Mouse (Mus musculus): ENCODE results near the gene Gli3. TPM values are rescaled to one million over a fixed set of nuclear protein-coding genes. Genes with fewer than 3 reads are reported as not detected.
A peak's percentile ranks its signal among the peaks of the same experiment; 100 is the strongest.

Gene Gli3
- polyA plus RNA-seq (2012) = 0.01 TPM in 1 of 2 replicates, not detected in the other

DNA sequence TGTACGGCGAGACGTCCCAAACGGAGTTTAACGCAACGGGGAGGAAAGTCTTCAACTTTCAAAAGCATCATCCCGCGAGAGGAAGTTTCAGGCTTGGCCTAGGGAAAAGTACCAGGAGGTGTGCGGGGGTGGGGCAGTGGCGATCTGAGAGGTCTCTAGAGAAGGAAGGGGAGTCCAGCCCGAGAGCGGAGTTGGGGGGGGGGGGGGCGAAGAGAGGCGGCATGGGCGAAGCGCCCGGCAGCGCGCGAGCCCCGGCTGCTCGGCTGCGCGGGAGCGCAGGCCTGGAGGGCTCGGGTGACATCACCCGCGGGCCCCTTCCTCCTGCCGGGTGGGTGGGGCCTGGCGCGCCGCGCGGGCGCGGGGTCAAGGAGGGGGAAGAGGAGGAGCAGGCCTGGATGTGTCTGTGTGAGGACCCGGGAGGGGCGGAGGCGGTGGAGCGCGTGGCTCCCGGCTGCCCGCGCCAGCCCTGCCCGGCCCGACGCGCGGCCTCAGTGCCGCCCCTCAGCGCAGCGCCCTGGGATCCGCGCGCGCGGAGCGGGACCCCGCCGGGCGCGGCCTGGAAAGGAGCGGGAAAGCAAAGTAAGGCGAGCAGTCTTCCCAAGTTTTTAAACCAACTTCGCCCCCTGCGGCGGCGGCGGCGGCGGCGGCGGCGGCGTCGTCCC, at the start of gene Gli3:
TSS of gene Gli3 (plus strand) at position 406 of the 662 bp plus-strand sequence.
- H3K27me3 ChIP-seq (ENCODE audit: control insufficient read depth) = peaks cover 57% of the 10 kb centered on the region
- H3K4me1 ChIP-seq (ENCODE audit: control insufficient read depth) = no peaks in the 10 kb centered on the region
- no peak for TF ChIP-seq TAL1 (IDR thresholded peaks at IDR 0.05; ENCODE audit: low read length)
- no peak for TF ChIP-seq GATA1 (IDR thresholded peaks at IDR 0.05; ENCODE audit: low read length)
- H3K36me3 ChIP-seq (ENCODE audit: control insufficient read depth) = no peaks in the 10 kb centered on the region
- peak within 1 kb of the TSS; percentile 22 for H3K4me3 ChIP-seq (replicated peaks)
- no peaks in the 10 kb centered on the region for H3K9me3 ChIP-seq (ENCODE audit: control insufficient read depth, low read length)

GRCm38 (mm10) chr13:15421182-15421750, 41.8 kb upstream of the Gli3 start:
- Histone ChIP-seq H3K36me3 (ENCODE audit: control insufficient read depth) (no peaks in the 10 kb centered on the region), H3K9me3 (ENCODE audit: control insufficient read depth, low read length) (no peaks in the 10 kb centered on the region), H3K4me3 (replicated peaks) (no peak overlapping the region), H3K4me1 (ENCODE audit: control insufficient read depth) (no peaks in the 10 kb centered on the region), H3K27me3 (ENCODE audit: control insufficient read depth) (no peaks in the 10 kb centered on the region)
- TF ChIP-seq TAL1 (IDR thresholded peaks at IDR 0.05; ENCODE audit: low read length) = no peak
- TF ChIP-seq GATA1 (IDR thresholded peaks at IDR 0.05; ENCODE audit: low read length) = no peak

DNA sequence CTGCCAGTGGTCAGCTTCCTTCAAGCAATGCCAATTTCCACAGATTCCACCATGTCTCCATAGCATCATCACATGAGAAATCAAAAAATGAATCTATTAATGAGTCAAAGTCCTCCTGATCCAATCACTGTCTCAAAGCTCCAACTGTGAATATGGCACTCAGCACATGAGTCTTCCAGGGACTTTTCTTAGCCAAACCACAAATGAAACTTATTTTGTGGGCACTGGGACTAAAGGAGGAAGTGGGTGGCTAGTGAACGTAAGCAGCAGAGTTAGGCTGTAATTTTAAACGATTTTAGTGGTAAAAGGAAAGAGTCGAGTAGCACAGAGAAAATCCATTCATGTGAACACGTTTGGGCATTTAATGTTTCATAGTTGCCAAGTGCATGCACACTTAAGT, 21.0 kb upstream of the Gli3 start:
- TF ChIP-seq TAL1 (IDR thresholded peaks at IDR 0.05; ENCODE audit: low read length) = no peak
- TF ChIP-seq GATA1 (IDR thresholded peaks at IDR 0.05; ENCODE audit: low read length) = no peak
- Histone ChIP-seq H3K36me3 (ENCODE audit: control insufficient read depth) (no peaks in the 10 kb centered on the region), H3K4me3 (replicated peaks) (no peak overlapping the region), H3K27me3 (ENCODE audit: control insufficient read depth) (no peaks in the 10 kb centered on the region), H3K9me3 (ENCODE audit: control insufficient read depth, low read length) (no peaks in the 10 kb centered on the region), H3K4me1 (ENCODE audit: control insufficient read depth) (no peaks in the 10 kb centered on the region)

DNA sequence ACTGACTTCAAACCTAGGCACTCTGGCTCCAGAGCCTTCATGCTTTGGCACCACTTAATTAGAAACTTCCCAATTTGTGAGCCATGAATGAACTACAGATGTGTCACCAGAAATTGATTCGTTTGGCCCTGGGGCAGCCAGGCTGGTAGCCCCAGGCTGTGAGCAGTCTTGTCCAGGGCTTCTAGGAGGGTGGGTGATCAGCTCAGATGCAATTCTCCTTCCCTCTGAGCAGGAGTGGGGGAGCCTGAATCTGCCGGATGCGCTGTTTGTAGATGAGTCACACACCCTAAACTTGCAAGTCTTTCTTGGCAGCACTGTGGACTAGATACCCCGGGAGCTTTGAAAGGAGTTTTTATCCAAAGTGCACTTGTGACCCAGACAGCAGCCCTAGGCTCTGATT, 18.7 kb upstream of the Gli3 start:
- H3K36me3 ChIP-seq (ENCODE audit: control insufficient read depth) = no peaks in the 10 kb centered on the region
- TF ChIP-seq GATA1 (IDR thresholded peaks at IDR 0.05; ENCODE audit: low read length) (no peak), TAL1 (IDR thresholded peaks at IDR 0.05; ENCODE audit: low read length) (no peak)
- no peaks in the 10 kb centered on the region for H3K27me3 ChIP-seq (ENCODE audit: control insufficient read depth)
- H3K9me3 ChIP-seq (ENCODE audit: control insufficient read depth, low read length) = no peaks in the 10 kb centered on the region
- H3K4me3 ChIP-seq (replicated peaks) = no peak overlapping the region
- H3K4me1 ChIP-seq (ENCODE audit: control insufficient read depth) = no peaks in the 10 kb centered on the region

GRCm38 (mm10) chr13:15445591-15445990, 17.4 kb upstream of the Gli3 start:
- Histone ChIP-seq H3K27me3 (ENCODE audit: control insufficient read depth) (no peaks in the 10 kb centered on the region), H3K9me3 (ENCODE audit: control insufficient read depth, low read length) (no peaks in the 10 kb centered on the region), H3K4me1 (ENCODE audit: control insufficient read depth) (no peaks in the 10 kb centered on the region), H3K36me3 (ENCODE audit: control insufficient read depth) (no peaks in the 10 kb centered on the region), H3K4me3 (replicated peaks) (no peak overlapping the region)
- TF ChIP-seq GATA1 (IDR thresholded peaks at IDR 0.05; ENCODE audit: low read length) (no peak), TAL1 (IDR thresholded peaks at IDR 0.05; ENCODE audit: low read length) (no peak)

DNA sequence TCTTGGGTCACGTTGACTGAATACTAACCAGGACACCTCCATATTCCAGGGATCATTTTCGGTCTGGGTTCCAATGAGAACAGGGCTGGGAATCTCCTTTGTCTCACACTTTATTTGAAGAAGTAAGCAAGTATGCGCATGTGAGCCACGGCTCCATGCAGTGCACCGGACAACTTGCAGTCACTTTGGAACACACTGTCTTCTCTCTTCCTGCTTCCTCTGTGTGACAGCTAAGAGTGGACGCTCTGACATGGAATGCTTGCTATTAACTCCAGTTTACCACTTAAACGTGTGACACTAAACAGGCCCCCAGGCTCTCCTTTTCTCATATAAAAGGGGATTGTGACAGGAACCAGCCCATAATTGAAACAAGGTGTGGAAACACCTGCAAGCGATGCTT, 17.0 kb upstream of the Gli3 start:
- no peaks in the 10 kb centered on the region for H3K9me3 ChIP-seq (ENCODE audit: control insufficient read depth, low read length)
- TF ChIP-seq GATA1 (IDR thresholded peaks at IDR 0.05; ENCODE audit: low read length) = no peak
- TF ChIP-seq TAL1 (IDR thresholded peaks at IDR 0.05; ENCODE audit: low read length) = no peak
- no peak overlapping the region for H3K4me3 ChIP-seq (replicated peaks)
- no peaks in the 10 kb centered on the region for H3K36me3 ChIP-seq (ENCODE audit: control insufficient read depth)
- no peaks in the 10 kb centered on the region for H3K4me1 ChIP-seq (ENCODE audit: control insufficient read depth)
- H3K27me3 ChIP-seq (ENCODE audit: control insufficient read depth) = no peaks in the 10 kb centered on the region

GRCm38 (mm10) chr13:15446782-15447564, 16.1 kb upstream of the Gli3 start:
- no peaks in the 10 kb centered on the region for H3K9me3 ChIP-seq (ENCODE audit: control insufficient read depth, low read length)
- no peaks in the 10 kb centered on the region for H3K27me3 ChIP-seq (ENCODE audit: control insufficient read depth)
- H3K4me1 ChIP-seq (ENCODE audit: control insufficient read depth) = no peaks in the 10 kb centered on the region
- H3K4me3 ChIP-seq (replicated peaks) = no peak overlapping the region
- H3K36me3 ChIP-seq (ENCODE audit: control insufficient read depth) = no peaks in the 10 kb centered on the region
- TF ChIP-seq TAL1 (IDR thresholded peaks at IDR 0.05; ENCODE audit: low read length) = no peak
- TF ChIP-seq GATA1 (IDR thresholded peaks at IDR 0.05; ENCODE audit: low read length) = no peak

DNA sequence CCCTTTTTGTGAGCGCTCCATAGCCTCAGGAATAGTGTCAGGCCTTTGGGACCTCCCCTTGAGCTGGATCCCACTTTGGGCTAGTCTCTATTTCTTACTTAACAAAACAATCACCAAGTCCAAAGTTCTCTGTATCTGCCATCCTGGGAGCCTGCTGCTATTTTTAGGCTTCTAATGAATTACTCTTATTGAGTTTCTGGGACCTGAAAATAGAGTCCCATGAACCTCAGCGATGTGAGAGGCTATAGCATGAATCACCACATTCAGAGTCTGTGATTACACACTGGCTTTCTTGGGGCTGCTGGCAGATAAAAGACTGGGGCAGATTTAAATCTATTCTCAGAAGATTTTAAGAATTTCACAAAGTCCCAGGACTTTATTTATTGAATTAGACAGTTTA, 12.1 kb upstream of the Gli3 start:
- Histone ChIP-seq H3K4me3 (replicated peaks) (no peak overlapping the region), H3K36me3 (ENCODE audit: control insufficient read depth) (no peaks in the 10 kb centered on the region), H3K9me3 (ENCODE audit: control insufficient read depth, low read length) (no peaks in the 10 kb centered on the region), H3K4me1 (ENCODE audit: control insufficient read depth) (no peaks in the 10 kb centered on the region), H3K27me3 (ENCODE audit: control insufficient read depth) (no peaks in the 10 kb centered on the region)
- no peak for TF ChIP-seq GATA1 (IDR thresholded peaks at IDR 0.05; ENCODE audit: low read length)
- TF ChIP-seq TAL1 (IDR thresholded peaks at IDR 0.05; ENCODE audit: low read length) = no peak

GRCm38 (mm10) chr13:15457841-15458240, 5.2 kb upstream of the Gli3 start:
- no peaks in the 10 kb centered on the region for H3K4me1 ChIP-seq (ENCODE audit: control insufficient read depth)
- H3K36me3 ChIP-seq (ENCODE audit: control insufficient read depth) = no peaks in the 10 kb centered on the region
- H3K4me3 ChIP-seq (replicated peaks) = no peak overlapping the region
- TF ChIP-seq TAL1 (IDR thresholded peaks at IDR 0.05; ENCODE audit: low read length) = no peak
- no peak for TF ChIP-seq GATA1 (IDR thresholded peaks at IDR 0.05; ENCODE audit: low read length)
- H3K9me3 ChIP-seq (ENCODE audit: control insufficient read depth, low read length) = no peaks in the 10 kb centered on the region
- H3K27me3 ChIP-seq (ENCODE audit: control insufficient read depth) = peaks cover 23% of the 10 kb centered on the region
